Mouse (Mus musculus): ENCODE measurements at regions not wholly inside any gene's neighbourhood (a gene's known extent, or its start where the extent isn't known, plus 50 kb on each side); places are given as distances from the start of the nearest gene placed in this dataset.

GRCm38 (mm10) chr12:9232431-9232830 lies 202.6 kb downstream of the Ttc32 start:
- Histone ChIP-seq H3K27me3 (ENCODE audit: control insufficient read depth, insufficient read depth, insufficient read length) (no peaks in the 10 kb centered on the region), H3K4me2 (ENCODE audit: low read depth) (no peak overlapping the region), H3ac (ENCODE audit: control insufficient read depth, insufficient read length) (no peak overlapping the region), H3K4me3 (no peak overlapping the region), H3K36me3 (ENCODE audit: control insufficient read depth, insufficient read depth) (no peaks in the 10 kb centered on the region), H3K79me2 (ENCODE audit: control insufficient read depth, insufficient read depth) (no peaks in the 10 kb centered on the region)
- 0 out of 2 replicates have a peak, but pooled peaks have one; percentile 17 for TF ChIP-seq CEBPB (IDR thresholded peaks at IDR 0.05; ENCODE audit: insufficient read depth, poor library complexity, severe bottlenecking)
- TF ChIP-seq MYOD1 (IDR thresholded peaks at IDR 0.05; ENCODE audit: control insufficient read depth in 1 of 3, insufficient read length in 2 of 3, low read depth in 2 of 3), result no peak

GRCm38 (mm10) chr12:9235866-9236265 lies 206.1 kb downstream of the Ttc32 start:
- no peaks in the 10 kb centered on the region for H3K27me3 ChIP-seq (ENCODE audit: control insufficient read depth, insufficient read depth, insufficient read length)
- no peak overlapping the region for H3K4me2 ChIP-seq (ENCODE audit: low read depth)
- TF ChIP-seq TCF3 (IDR thresholded peaks at IDR 0.05; ENCODE audit: insufficient read length, low read depth) (no peak), REST (IDR thresholded peaks at IDR 0.05; ENCODE audit: insufficient read depth, insufficient read length) (no peak), MYOG (IDR thresholded peaks at IDR 0.05; ENCODE audit: control insufficient read depth in 1 of 3, insufficient read depth in 1 of 3, insufficient read length in 2 of 3, low read depth in 2 of 3) (no peak), USF1 (IDR thresholded peaks at IDR 0.05; ENCODE audit: low read depth) (no peak), CEBPB (IDR thresholded peaks at IDR 0.05; ENCODE audit: insufficient read depth, poor library complexity, severe bottlenecking) (no peak), POLR2AphosphoS2 (IDR thresholded peaks at IDR 0.05; ENCODE audit: insufficient read length, low read depth) (no peak), TCF12 (IDR thresholded peaks at IDR 0.05; ENCODE audit: insufficient read depth, poor library complexity, severe bottlenecking) (no peak), MAX (IDR thresholded peaks at IDR 0.05; ENCODE audit: low read depth) (no peak), E2F4 (IDR thresholded peaks at IDR 0.05; ENCODE audit: insufficient read depth) (no peak), SRF (IDR thresholded peaks at IDR 0.05; ENCODE audit: control insufficient read depth, insufficient read length, low read depth) (no peak), MYOD1 (IDR thresholded peaks at IDR 0.05; ENCODE audit: control insufficient read depth in 1 of 3, insufficient read length in 2 of 3, low read depth in 2 of 3) (no peak), POLR2A (IDR thresholded peaks at IDR 0.05; ENCODE audit: insufficient read length, low read depth) (no peak)
- no peak overlapping the region for H3ac ChIP-seq (ENCODE audit: control insufficient read depth, insufficient read length)
- no peaks in the 10 kb centered on the region for H3K79me2 ChIP-seq (ENCODE audit: control insufficient read depth, insufficient read depth)
- no peak overlapping the region for H3K4me3 ChIP-seq
- no peaks in the 10 kb centered on the region for H3K36me3 ChIP-seq (ENCODE audit: control insufficient read depth, insufficient read depth)

GRCm38 (mm10) chr12:9237538-9237937 lies 207.7 kb downstream of the Ttc32 start:
- Histone ChIP-seq H3K27me3 (ENCODE audit: control insufficient read depth, insufficient read depth, insufficient read length) (no peaks in the 10 kb centered on the region), H3K4me2 (ENCODE audit: low read depth) (no peak overlapping the region), H3K79me2 (ENCODE audit: control insufficient read depth, insufficient read depth) (no peaks in the 10 kb centered on the region), H3K4me3 (no peak overlapping the region), H3ac (ENCODE audit: control insufficient read depth, insufficient read length) (no peak overlapping the region), H3K36me3 (ENCODE audit: control insufficient read depth, insufficient read depth) (no peaks in the 10 kb centered on the region)
- no peak for TF ChIP-seq POLR2AphosphoS2 (IDR thresholded peaks at IDR 0.05; ENCODE audit: insufficient read length, low read depth)
- TF ChIP-seq MYOD1 (IDR thresholded peaks at IDR 0.05; ENCODE audit: control insufficient read depth in 1 of 3, insufficient read length in 2 of 3, low read depth in 2 of 3), result no peak
- no peak for TF ChIP-seq SRF (IDR thresholded peaks at IDR 0.05; ENCODE audit: control insufficient read depth, insufficient read length, low read depth)
- TF ChIP-seq REST (IDR thresholded peaks at IDR 0.05; ENCODE audit: insufficient read depth, insufficient read length), result no peak
- no peak for TF ChIP-seq TCF3 (IDR thresholded peaks at IDR 0.05; ENCODE audit: insufficient read length, low read depth)

- H3K4me3 ChIP-seq, result no peak overlapping the region
- no peaks in the 10 kb centered on the region for H3K36me3 ChIP-seq (ENCODE audit: control insufficient read depth, insufficient read depth)
- H3K79me2 ChIP-seq (ENCODE audit: control insufficient read depth, insufficient read depth), result no peaks in the 10 kb centered on the region
- no peak overlapping the region for H3K4me2 ChIP-seq (ENCODE audit: low read depth)
- H3ac ChIP-seq (ENCODE audit: control insufficient read depth, insufficient read length), result no peak overlapping the region
- H3K27me3 ChIP-seq (ENCODE audit: control insufficient read depth, insufficient read depth, insufficient read length), result no peaks in the 10 kb centered on the region
- TF ChIP-seq E2F4 (IDR thresholded peaks at IDR 0.05; ENCODE audit: insufficient read depth), result no peak
- TF ChIP-seq POLR2AphosphoS2 (IDR thresholded peaks at IDR 0.05; ENCODE audit: insufficient read length, low read depth), result no peak
- TF ChIP-seq TCF12 (IDR thresholded peaks at IDR 0.05; ENCODE audit: insufficient read depth, poor library complexity, severe bottlenecking), result no peak
- no peak for TF ChIP-seq MYOD1 (IDR thresholded peaks at IDR 0.05; ENCODE audit: control insufficient read depth in 1 of 3, insufficient read length in 2 of 3, low read depth in 2 of 3)
- TF ChIP-seq USF1 (IDR thresholded peaks at IDR 0.05; ENCODE audit: low read depth), result no peak
- TF ChIP-seq TCF3 (IDR thresholded peaks at IDR 0.05; ENCODE audit: insufficient read length, low read depth), result no peak
- no peak for TF ChIP-seq REST (IDR thresholded peaks at IDR 0.05; ENCODE audit: insufficient read depth, insufficient read length)
- TF ChIP-seq MYOG (IDR thresholded peaks at IDR 0.05; ENCODE audit: control insufficient read depth in 1 of 3, insufficient read depth in 1 of 3, insufficient read length in 2 of 3, low read depth in 2 of 3), result no peak
- TF ChIP-seq CEBPB (IDR thresholded peaks at IDR 0.05; ENCODE audit: insufficient read depth, poor library complexity, severe bottlenecking), result no peak
- TF ChIP-seq SRF (IDR thresholded peaks at IDR 0.05; ENCODE audit: control insufficient read depth, insufficient read length, low read depth), result no peak
- TF ChIP-seq POLR2A (IDR thresholded peaks at IDR 0.05; ENCODE audit: insufficient read length, low read depth), result no peak
- no peak for TF ChIP-seq MAX (IDR thresholded peaks at IDR 0.05; ENCODE audit: low read depth)
These were observed 208.2 kb downstream of the Ttc32 start for GRCm38 (mm10) chr12:9237955-9238354.

- no peak overlapping the region for H3K4me2 ChIP-seq (ENCODE audit: low read depth)
- H3K4me3 ChIP-seq, result no peak overlapping the region
- no peak overlapping the region for H3ac ChIP-seq (ENCODE audit: control insufficient read depth, insufficient read length)
- no peaks in the 10 kb centered on the region for H3K27me3 ChIP-seq (ENCODE audit: control insufficient read depth, insufficient read depth, insufficient read length)
- no peak for TF ChIP-seq MYOD1 (IDR thresholded peaks at IDR 0.05; ENCODE audit: control insufficient read depth in 1 of 3, insufficient read length in 2 of 3, low read depth in 2 of 3)
- TF ChIP-seq MAX (IDR thresholded peaks at IDR 0.05; ENCODE audit: low read depth), result no peak
- no peak for TF ChIP-seq CEBPB (IDR thresholded peaks at IDR 0.05; ENCODE audit: insufficient read depth, poor library complexity, severe bottlenecking)
- no peak for TF ChIP-seq MYOG (IDR thresholded peaks at IDR 0.05; ENCODE audit: control insufficient read depth in 1 of 3, insufficient read depth in 1 of 3, insufficient read length in 2 of 3, low read depth in 2 of 3)
- no peak for TF ChIP-seq SRF (IDR thresholded peaks at IDR 0.05; ENCODE audit: control insufficient read depth, insufficient read length, low read depth)
- H3K79me2 ChIP-seq (ENCODE audit: control insufficient read depth, insufficient read depth), result no peaks in the 10 kb centered on the region
- no peaks in the 10 kb centered on the region for H3K36me3 ChIP-seq (ENCODE audit: control insufficient read depth, insufficient read depth)
These were observed 217.7 kb downstream of the Ttc32 start for GRCm38 (mm10) chr12:9247506-9247905.
